Mouse (Mus musculus): ENCODE results near the gene Ppp2r5b. TPM values are rescaled to one million over a fixed set of nuclear protein-coding genes. Genes with fewer than 3 reads are reported as not detected.

Gene Ppp2r5b
- total RNA-seq, 1 experiment from 2014 or later, result 6.2 TPM

- ATAC-seq (replicated peaks in 1 of 2; ENCODE audit: insufficient read depth in 1 of 2, low FRiP score in 2 of 2, low TSS enrichment in 1 of 2, low read depth in 1 of 2, poor library complexity in 2 of 2, severe bottlenecking in 2 of 2), result no peak
Measured at GRCm38 (mm10) chr19:6271206-6271605, 35.5 kb upstream of the Ppp2r5b start.

GRCm38 (mm10) chr19:6270661-6271060, 35.0 kb upstream of the Ppp2r5b start:
- no peak for ATAC-seq (replicated peaks in 1 of 2; ENCODE audit: insufficient read depth in 1 of 2, low FRiP score in 2 of 2, low TSS enrichment in 1 of 2, low read depth in 1 of 2, poor library complexity in 2 of 2, severe bottlenecking in 2 of 2)

DNA sequence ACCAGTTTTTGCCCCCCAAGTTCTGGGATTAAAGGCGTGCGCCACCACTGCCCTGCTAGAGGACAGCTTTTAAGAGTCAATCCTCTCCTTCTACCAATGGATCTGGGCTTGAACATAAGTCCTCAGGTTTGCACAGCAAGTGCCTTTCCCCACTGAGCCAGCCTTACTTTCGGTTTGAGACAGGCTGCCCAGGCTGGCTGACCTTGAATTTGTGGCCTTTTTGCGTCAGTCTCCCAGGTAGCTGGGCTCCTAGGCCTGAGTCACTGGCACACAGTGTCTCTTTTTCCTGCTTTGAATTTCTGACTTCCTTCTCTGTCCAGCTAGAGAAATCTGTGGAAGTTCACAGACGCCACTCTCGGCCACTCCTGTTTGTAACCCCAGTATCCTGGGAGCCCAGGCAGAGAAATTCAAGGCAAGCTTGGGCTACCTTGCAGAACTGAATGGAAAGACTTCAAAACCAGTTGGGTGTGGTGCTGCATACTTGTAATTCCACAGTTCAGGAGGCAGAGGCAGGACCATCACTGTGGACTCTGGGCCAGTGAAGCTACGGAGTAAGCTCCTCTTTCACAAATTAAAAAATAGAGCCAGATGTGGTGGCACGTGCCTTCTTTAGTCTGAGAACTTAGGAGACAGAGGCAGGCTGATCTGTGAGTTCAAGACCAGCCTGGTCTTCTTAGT, 34.3 kb upstream of the Ppp2r5b start:
- ATAC-seq (replicated peaks in 1 of 2; ENCODE audit: insufficient read depth in 1 of 2, low FRiP score in 2 of 2, low TSS enrichment in 1 of 2, low read depth in 1 of 2, poor library complexity in 2 of 2, severe bottlenecking in 2 of 2), result no peak

DNA sequence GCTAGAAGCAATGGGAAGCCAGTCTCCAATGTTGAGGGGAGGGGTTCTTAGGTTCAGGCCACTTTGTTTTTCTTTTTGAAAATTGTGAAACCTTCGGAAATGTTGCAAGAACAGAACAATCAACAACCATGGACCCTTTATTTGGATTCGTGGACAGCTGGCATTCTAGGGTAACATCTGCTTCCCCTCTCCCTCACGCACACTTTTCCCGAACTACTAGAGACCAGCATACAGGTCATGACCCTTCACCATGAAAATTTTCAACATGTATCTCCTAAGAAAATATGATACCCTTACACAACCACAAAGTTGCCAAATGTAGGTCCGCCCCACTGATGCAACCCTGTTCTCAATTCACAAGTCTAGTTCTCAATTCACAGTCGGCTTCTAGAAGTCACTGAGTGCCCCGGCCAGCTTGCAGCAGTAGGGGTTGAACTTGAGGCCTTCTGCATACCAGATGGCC, 33.0 kb upstream of the Ppp2r5b start:
- no peak; a peak in 1 of 4 replicates for ATAC-seq (replicated peaks in 1 of 2; ENCODE audit: insufficient read depth in 1 of 2, low FRiP score in 2 of 2, low TSS enrichment in 1 of 2, low read depth in 1 of 2, poor library complexity in 2 of 2, severe bottlenecking in 2 of 2)

- peak; percentile 75 to 89 for ATAC-seq (replicated peaks in 1 of 2; ENCODE audit: insufficient read depth in 1 of 2, low FRiP score in 2 of 2, low TSS enrichment in 1 of 2, low read depth in 1 of 2, poor library complexity in 2 of 2, severe bottlenecking in 2 of 2)
Measured at GRCm38 (mm10) chr19:6268170-6268528, 32.5 kb upstream of the Ppp2r5b start.

DNA sequence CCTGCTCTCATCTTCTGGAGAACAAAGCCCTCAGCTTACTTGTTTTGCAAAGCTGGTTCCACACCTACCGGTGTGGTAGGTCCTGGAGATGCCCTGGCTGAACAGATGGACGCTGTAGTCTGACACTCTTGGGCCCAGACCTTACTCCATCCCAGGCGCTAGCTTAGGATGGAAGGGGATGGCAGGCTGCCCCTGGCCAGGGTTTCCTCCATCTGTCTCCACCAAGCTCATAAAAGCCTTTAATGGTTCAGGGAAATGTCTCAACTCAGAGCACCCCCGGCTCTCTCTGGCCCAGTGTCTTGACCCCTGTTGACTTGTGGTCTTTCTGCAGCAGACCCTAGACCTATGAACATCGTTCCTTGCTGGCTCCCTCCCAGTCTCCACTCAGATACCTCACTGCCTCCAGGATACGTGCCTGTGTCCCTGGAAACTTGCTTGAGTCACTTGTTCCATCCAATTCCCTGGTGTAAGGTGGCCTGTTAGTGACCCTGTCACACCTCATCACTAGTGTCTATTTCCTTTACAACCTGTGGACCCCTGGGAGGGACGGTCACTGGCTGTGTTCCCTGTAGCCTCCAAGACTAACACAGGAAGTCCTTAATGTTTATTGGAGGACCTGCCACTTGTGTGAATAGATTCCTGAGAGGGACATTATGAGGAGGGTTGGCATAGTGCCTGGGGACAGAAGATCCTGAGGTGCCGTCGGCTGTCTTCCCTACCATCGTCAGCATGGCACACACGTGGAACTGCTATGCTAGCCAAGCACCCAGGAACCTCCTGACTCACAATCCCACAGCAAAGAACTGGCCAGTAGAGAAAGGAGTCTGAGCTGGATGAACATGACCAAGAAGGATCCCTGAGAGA, 31.9 kb upstream of the Ppp2r5b start:
- no peak for ATAC-seq (replicated peaks in 1 of 2; ENCODE audit: insufficient read depth in 1 of 2, low FRiP score in 2 of 2, low TSS enrichment in 1 of 2, low read depth in 1 of 2, poor library complexity in 2 of 2, severe bottlenecking in 2 of 2)

- no peak for ATAC-seq (replicated peaks in 1 of 2; ENCODE audit: insufficient read depth in 1 of 2, low FRiP score in 2 of 2, low TSS enrichment in 1 of 2, low read depth in 1 of 2, poor library complexity in 2 of 2, severe bottlenecking in 2 of 2)
Measured at GRCm38 (mm10) chr19:6265727-6266182, 30.1 kb upstream of the Ppp2r5b start.

- no peak for ATAC-seq (replicated peaks in 1 of 2; ENCODE audit: insufficient read depth in 1 of 2, low FRiP score in 2 of 2, low TSS enrichment in 1 of 2, low read depth in 1 of 2, poor library complexity in 2 of 2, severe bottlenecking in 2 of 2)
Measured at GRCm38 (mm10) chr19:6264945-6265344, 29.3 kb upstream of the Ppp2r5b start.

GRCm38 (mm10) chr19:6264200-6264599, 28.5 kb upstream of the Ppp2r5b start:
- no peak for ATAC-seq (replicated peaks in 1 of 2; ENCODE audit: insufficient read depth in 1 of 2, low FRiP score in 2 of 2, low TSS enrichment in 1 of 2, low read depth in 1 of 2, poor library complexity in 2 of 2, severe bottlenecking in 2 of 2)

- no peak for ATAC-seq (replicated peaks in 1 of 2; ENCODE audit: insufficient read depth in 1 of 2, low FRiP score in 2 of 2, low TSS enrichment in 1 of 2, low read depth in 1 of 2, poor library complexity in 2 of 2, severe bottlenecking in 2 of 2)
Measured at GRCm38 (mm10) chr19:6262839-6263433, 27.3 kb upstream of the Ppp2r5b start.

- ATAC-seq (replicated peaks in 1 of 2; ENCODE audit: insufficient read depth in 1 of 2, low FRiP score in 2 of 2, low TSS enrichment in 1 of 2, low read depth in 1 of 2, poor library complexity in 2 of 2, severe bottlenecking in 2 of 2), result peak; percentile 60 to 69
Measured at GRCm38 (mm10) chr19:6262222-6262621, 26.6 kb upstream of the Ppp2r5b start.

- ATAC-seq (replicated peaks in 1 of 2; ENCODE audit: insufficient read depth in 1 of 2, low FRiP score in 2 of 2, low TSS enrichment in 1 of 2, low read depth in 1 of 2, poor library complexity in 2 of 2, severe bottlenecking in 2 of 2), result no peak
Measured at GRCm38 (mm10) chr19:6261379-6261778, 25.7 kb upstream of the Ppp2r5b start.

DNA sequence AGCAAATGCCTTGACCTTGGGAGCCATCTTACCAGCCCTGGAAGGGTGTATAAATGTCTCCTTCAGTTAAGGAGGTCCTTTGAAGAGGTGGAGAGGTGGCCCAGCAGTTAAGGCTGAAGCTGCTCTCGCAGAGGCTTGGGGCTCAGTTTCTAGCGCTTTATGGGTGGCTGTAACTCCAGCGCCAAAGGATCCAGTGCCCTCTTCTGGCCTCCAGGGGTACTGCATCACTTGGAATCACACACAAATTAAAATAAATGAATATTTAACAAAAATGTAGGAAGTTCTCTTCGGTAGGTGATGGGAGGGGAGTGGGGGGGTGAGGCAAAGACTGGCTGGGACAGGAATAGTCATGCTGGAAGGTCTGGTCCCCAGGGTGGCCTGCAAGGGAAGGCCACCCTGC, 25.3 kb upstream of the Ppp2r5b start:
- no peak for ATAC-seq (replicated peaks in 1 of 2; ENCODE audit: insufficient read depth in 1 of 2, low FRiP score in 2 of 2, low TSS enrichment in 1 of 2, low read depth in 1 of 2, poor library complexity in 2 of 2, severe bottlenecking in 2 of 2)

GRCm38 (mm10) chr19:6260428-6260827, 24.8 kb upstream of the Ppp2r5b start:
- ATAC-seq (replicated peaks in 1 of 2; ENCODE audit: insufficient read depth in 1 of 2, low FRiP score in 2 of 2, low TSS enrichment in 1 of 2, low read depth in 1 of 2, poor library complexity in 2 of 2, severe bottlenecking in 2 of 2), result no peak

GRCm38 (mm10) chr19:6253021-6253420, 17.3 kb upstream of the Ppp2r5b start:
- no peak for ATAC-seq (replicated peaks in 1 of 2; ENCODE audit: insufficient read depth in 1 of 2, low FRiP score in 2 of 2, low TSS enrichment in 1 of 2, low read depth in 1 of 2, poor library complexity in 2 of 2, severe bottlenecking in 2 of 2)

GRCm38 (mm10) chr19:6247526-6248300, 12.0 kb upstream of the Ppp2r5b start:
- no peak for ATAC-seq (replicated peaks in 1 of 2; ENCODE audit: insufficient read depth in 1 of 2, low FRiP score in 2 of 2, low TSS enrichment in 1 of 2, low read depth in 1 of 2, poor library complexity in 2 of 2, severe bottlenecking in 2 of 2)

- ATAC-seq (replicated peaks in 1 of 2; ENCODE audit: insufficient read depth in 1 of 2, low FRiP score in 2 of 2, low TSS enrichment in 1 of 2, low read depth in 1 of 2, poor library complexity in 2 of 2, severe bottlenecking in 2 of 2), result no peak
Measured at GRCm38 (mm10) chr19:6245806-6246205, 10.1 kb upstream of the Ppp2r5b start.
